Mouse (Mus musculus): ENCODE measurements around the gene Mtg1. TPM values are rescaled to one million over a fixed set of nuclear protein-coding genes. Genes with fewer than 3 reads are reported as not detected.

Mtg1 gene
- polyA plus RNA-seq, 1 experiment, result 16.8 TPM

- H3K4me3 ChIP-seq (replicated peaks; ENCODE audit: control insufficient read depth, low read depth, low read length), result no peak within 1 kb of the TSS
- H3K27ac ChIP-seq (ENCODE audit: control insufficient read depth, insufficient read depth, low read depth, low read length, poor library complexity), result no peak within 1 kb of the TSS
- 67% methylated on average over 7 of the region's 7 CpGs for WGBS
- no peaks in the 10 kb centered on the region for H3K4me1 ChIP-seq (ENCODE audit: control insufficient read depth, insufficient read depth, low read length)
- no peak for TF ChIP-seq POLR2A (IDR thresholded peaks at IDR 0.05; ENCODE audit: borderline replicate concordance, control insufficient read depth, low read depth, low read length)
- no peak for TF ChIP-seq CTCF (IDR thresholded peaks at IDR 0.05; ENCODE audit: control insufficient read depth, insufficient read depth, low read length)
Measured at GRCm38 (mm10) chr7:140164664-140165063, 27.3 kb downstream of the Mtg1 start, which contains the start of gene Olfr522. Gene Olfr522, minus strand, starts transcription at chr7:140164764.

- Histone ChIP-seq H3K4me1 (ENCODE audit: control insufficient read depth, insufficient read depth, low read length) (no peaks in the 10 kb centered on the region), H3K4me3 (replicated peaks; ENCODE audit: control insufficient read depth, low read depth, low read length) (no peak overlapping the region), H3K27ac (ENCODE audit: control insufficient read depth, insufficient read depth, low read depth, low read length, poor library complexity) (no peak overlapping the region)
- WGBS, result 64% methylated on average over 1 of the region's 1 CpGs
- no peak for TF ChIP-seq POLR2A (IDR thresholded peaks at IDR 0.05; ENCODE audit: borderline replicate concordance, control insufficient read depth, low read depth, low read length)
- TF ChIP-seq CTCF (IDR thresholded peaks at IDR 0.05; ENCODE audit: control insufficient read depth, insufficient read depth, low read length), result no peak
Measured at GRCm38 (mm10) chr7:140167950-140168349, 30.6 kb downstream of the Mtg1 start.

- H3K4me1 ChIP-seq (ENCODE audit: control insufficient read depth, insufficient read depth, low read length), result no peaks in the 10 kb centered on the region
- WGBS, result 71% methylated on average over 4 of the region's 4 CpGs
- H3K4me3 ChIP-seq (replicated peaks; ENCODE audit: control insufficient read depth, low read depth, low read length), result no peak overlapping the region
- TF ChIP-seq POLR2A (IDR thresholded peaks at IDR 0.05; ENCODE audit: borderline replicate concordance, control insufficient read depth, low read depth, low read length), result no peak
- no peak for TF ChIP-seq CTCF (IDR thresholded peaks at IDR 0.05; ENCODE audit: control insufficient read depth, insufficient read depth, low read length)
- no peak overlapping the region for H3K27ac ChIP-seq (ENCODE audit: control insufficient read depth, insufficient read depth, low read depth, low read length, poor library complexity)
Measured at GRCm38 (mm10) chr7:140169386-140169785, 32.0 kb downstream of the Mtg1 start.

- TF ChIP-seq CTCF (IDR thresholded peaks at IDR 0.05; ENCODE audit: control insufficient read depth, insufficient read depth, low read length), result no peak
- no peak for TF ChIP-seq POLR2A (IDR thresholded peaks at IDR 0.05; ENCODE audit: borderline replicate concordance, control insufficient read depth, low read depth, low read length)
- Histone ChIP-seq H3K27ac (ENCODE audit: control insufficient read depth, insufficient read depth, low read depth, low read length, poor library complexity) (no peak overlapping the region), H3K4me1 (ENCODE audit: control insufficient read depth, insufficient read depth, low read length) (no peaks in the 10 kb centered on the region), H3K4me3 (replicated peaks; ENCODE audit: control insufficient read depth, low read depth, low read length) (no peak overlapping the region)
- 85% methylated on average over 3 of the region's 3 CpGs for WGBS
Measured at GRCm38 (mm10) chr7:140170863-140171262, 33.5 kb downstream of the Mtg1 start.

GRCm38 (mm10) chr7:140172936-140173335 lies 35.6 kb downstream of the Mtg1 start, which contains the start of gene Olfr523:
Gene Olfr523, plus strand, starts transcription at chr7:140173217.
- no peak for TF ChIP-seq CTCF (IDR thresholded peaks at IDR 0.05; ENCODE audit: control insufficient read depth, insufficient read depth, low read length)
- no peak for TF ChIP-seq POLR2A (IDR thresholded peaks at IDR 0.05; ENCODE audit: borderline replicate concordance, control insufficient read depth, low read depth, low read length)
- H3K4me1 ChIP-seq (ENCODE audit: control insufficient read depth, insufficient read depth, low read length), result no peaks in the 10 kb centered on the region
- H3K27ac ChIP-seq (ENCODE audit: control insufficient read depth, insufficient read depth, low read depth, low read length, poor library complexity), result no peak within 1 kb of the TSS
- H3K4me3 ChIP-seq (replicated peaks; ENCODE audit: control insufficient read depth, low read depth, low read length), result no peak within 1 kb of the TSS
- WGBS, result 19% methylated on average over 1 of the region's 1 CpGs

GRCm38 (mm10) chr7:140179176-140179575 lies 41.8 kb downstream of the Mtg1 start:
- Histone ChIP-seq H3K27ac (ENCODE audit: control insufficient read depth, insufficient read depth, low read depth, low read length, poor library complexity) (no peak overlapping the region), H3K4me1 (ENCODE audit: control insufficient read depth, insufficient read depth, low read length) (no peaks in the 10 kb centered on the region), H3K4me3 (replicated peaks; ENCODE audit: control insufficient read depth, low read depth, low read length) (no peak overlapping the region)
- WGBS, result 78% methylated on average over 2 of the region's 2 CpGs
- no peak for TF ChIP-seq POLR2A (IDR thresholded peaks at IDR 0.05; ENCODE audit: borderline replicate concordance, control insufficient read depth, low read depth, low read length)
- TF ChIP-seq CTCF (IDR thresholded peaks at IDR 0.05; ENCODE audit: control insufficient read depth, insufficient read depth, low read length), result no peak

GRCm38 (mm10) chr7:140180692-140181091 lies 43.3 kb downstream of the Mtg1 start:
- Histone ChIP-seq H3K4me3 (replicated peaks; ENCODE audit: control insufficient read depth, low read depth, low read length) (no peak overlapping the region), H3K4me1 (ENCODE audit: control insufficient read depth, insufficient read depth, low read length) (no peaks in the 10 kb centered on the region), H3K27ac (ENCODE audit: control insufficient read depth, insufficient read depth, low read depth, low read length, poor library complexity) (no peak overlapping the region)
- TF ChIP-seq CTCF (IDR thresholded peaks at IDR 0.05; ENCODE audit: control insufficient read depth, insufficient read depth, low read length) (no peak), POLR2A (IDR thresholded peaks at IDR 0.05; ENCODE audit: borderline replicate concordance, control insufficient read depth, low read depth, low read length) (no peak)
- WGBS, result 42% methylated on average over 2 of the region's 2 CpGs

GRCm38 (mm10) chr7:140184206-140184605 lies 46.8 kb downstream of the Mtg1 start:
- Histone ChIP-seq H3K4me1 (ENCODE audit: control insufficient read depth, insufficient read depth, low read length) (no peaks in the 10 kb centered on the region), H3K4me3 (replicated peaks; ENCODE audit: control insufficient read depth, low read depth, low read length) (no peak overlapping the region), H3K27ac (ENCODE audit: control insufficient read depth, insufficient read depth, low read depth, low read length, poor library complexity) (no peak overlapping the region)
- WGBS, result 77% methylated on average over 4 of the region's 4 CpGs
- TF ChIP-seq CTCF (IDR thresholded peaks at IDR 0.05; ENCODE audit: control insufficient read depth, insufficient read depth, low read length), result no peak
- no peak for TF ChIP-seq POLR2A (IDR thresholded peaks at IDR 0.05; ENCODE audit: borderline replicate concordance, control insufficient read depth, low read depth, low read length)
